Mouse (Mus musculus) T-helper 2 cell (primary cell): ENCODE measurements around the gene Syap1.
"Not testable (repeated sequence)": the region's sequence is repeated elsewhere in the genome, so short reads cannot be mapped to it uniquely, and the experiment has no call there.

Experiments used
- in situ Hi-C: fragments of 300-600 bp; cut with MboI, MseI; formaldehyde crosslinking; loops from one replicate; pipeline ENCODE4 v1.15.1; 2025; ENCODE audit warnings: high pct_unique_total_duplicates

Gene Syap1

DNA sequence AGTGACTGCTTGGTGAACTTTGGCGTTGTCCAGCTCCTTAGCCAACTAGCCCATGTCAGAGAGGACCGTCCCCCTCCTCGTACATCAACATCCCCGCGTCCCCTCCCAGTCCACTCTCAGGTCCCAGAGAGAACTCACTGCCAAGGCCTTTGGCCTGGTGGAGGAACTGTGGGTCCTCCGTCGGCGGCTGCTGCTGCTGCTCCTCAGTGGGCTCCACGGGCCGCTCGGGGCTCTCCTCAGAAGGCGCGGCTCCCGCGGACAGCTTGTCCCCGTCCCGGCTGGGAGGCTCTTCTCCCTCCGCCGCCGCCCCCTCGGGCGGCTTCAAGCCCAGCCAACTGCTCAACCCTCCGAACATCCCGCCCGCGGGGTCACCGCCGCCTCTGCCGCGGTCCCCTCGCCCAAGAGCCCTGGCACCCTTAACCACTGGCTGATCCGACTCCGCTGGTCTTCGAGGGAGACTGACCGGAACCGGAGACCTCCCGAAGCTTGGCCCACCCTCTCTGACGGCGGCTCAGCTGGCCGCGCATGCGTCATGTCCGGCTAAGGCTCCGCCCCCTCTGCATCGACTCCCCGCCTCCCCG, at the start of gene Syap1:
TSS of gene Syap1 (minus strand) at position 517 of the 581 bp plus-strand sequence.
- in situ Hi-C loops: no loop called here

DNA sequence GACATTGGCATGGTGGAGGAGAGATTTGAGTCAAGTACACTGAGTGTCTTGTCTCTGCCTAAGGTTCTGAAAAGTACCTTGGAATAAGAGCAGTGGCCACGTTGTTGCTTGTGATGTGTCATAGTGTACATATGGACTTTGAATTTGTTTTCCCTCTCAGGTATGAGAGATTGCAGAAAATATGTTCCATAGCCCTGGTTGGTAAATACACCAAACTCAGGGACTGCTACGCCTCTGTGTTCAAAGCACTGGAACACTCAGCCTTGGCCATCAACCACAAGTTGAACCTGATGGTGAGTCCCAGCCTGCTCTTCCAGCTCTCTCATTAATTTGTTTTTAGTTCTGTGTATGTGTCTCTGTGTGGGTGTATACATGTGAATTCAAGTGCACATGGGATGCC, 43.2 kb upstream of the Syap1 start:
- in situ Hi-C loops: no loop called here

DNA sequence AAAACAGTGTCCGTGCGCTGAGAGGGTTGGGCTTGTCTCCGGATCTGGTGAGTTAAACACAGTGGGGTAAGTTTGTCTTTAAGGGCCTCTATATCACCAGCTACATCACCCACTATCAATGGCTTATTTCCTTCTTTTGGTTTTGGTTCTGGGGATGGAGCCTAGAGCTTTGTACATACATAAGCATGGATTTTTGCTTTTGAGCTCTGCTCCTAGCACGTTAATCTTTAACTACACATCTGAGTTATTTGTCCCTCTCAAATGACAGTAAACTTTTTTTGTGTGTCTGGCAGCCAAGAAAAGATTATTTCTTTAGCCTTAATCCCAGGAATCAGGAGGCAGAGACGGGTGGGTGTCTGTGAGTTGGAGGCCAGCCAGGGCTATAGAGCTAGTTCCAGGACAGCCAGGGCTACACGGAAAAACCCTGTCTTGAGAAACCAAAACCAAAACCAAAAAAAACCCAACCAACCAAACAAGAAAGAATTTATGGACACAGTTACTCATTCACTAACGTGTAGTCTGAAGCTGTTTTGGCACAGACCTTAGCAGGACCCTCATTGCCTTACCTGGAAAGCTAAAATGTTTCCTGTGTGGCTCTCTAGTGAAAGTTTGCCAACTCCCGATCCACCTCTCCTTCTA, 33.4 kb upstream of the Syap1 start:
- in situ Hi-C loops: loop anchor here (25.0 kb wide), 1 partner anchor 616 kb away; the partner anchor contains the start of gene Grpr

DNA sequence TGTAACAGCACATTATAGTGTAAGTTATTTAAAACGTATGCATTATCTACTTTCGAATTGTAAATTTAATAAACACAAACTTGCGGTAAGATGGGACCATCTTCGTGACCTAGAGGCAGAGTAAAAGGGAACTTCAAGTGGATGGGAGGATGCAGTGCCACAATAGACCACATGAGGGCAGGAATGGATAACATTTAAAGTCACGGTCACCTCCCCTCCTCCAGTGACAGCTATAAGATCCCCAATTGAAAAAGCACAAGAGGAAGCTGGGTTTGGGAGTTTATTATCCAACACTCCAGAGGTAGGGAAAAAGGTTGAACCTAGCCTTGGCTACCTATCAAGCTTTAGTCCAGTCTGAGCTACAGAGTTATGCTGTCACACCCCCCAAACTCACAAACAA, 27.4 kb upstream of the Syap1 start:
- in situ Hi-C loops: loop anchor here (25.0 kb wide), 1 partner anchor 622 kb away; the partner anchor contains the start of gene Grpr

DNA sequence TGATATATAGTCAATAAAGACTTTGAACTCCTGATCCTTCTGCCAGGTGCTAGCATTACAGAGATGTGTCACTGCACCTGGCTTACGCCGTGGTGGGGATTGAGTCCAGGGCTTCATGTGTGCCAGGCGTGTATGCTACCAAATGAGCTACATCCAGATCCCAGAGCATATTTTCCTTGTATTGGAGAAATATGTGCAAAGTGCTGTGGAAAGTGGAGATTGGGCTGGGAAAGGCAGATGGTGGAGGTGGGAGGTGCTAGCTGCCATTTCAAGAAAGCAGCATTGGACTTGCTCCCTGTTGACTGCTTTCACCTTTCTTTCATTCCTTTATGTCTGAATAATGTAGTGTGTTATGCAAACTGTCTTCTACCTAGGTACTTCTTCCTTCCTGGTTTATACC, 25.4 kb upstream of the Syap1 start:
- in situ Hi-C loops: loop anchor here (25.0 kb wide), 1 partner anchor 624 kb away; the partner anchor contains the start of gene Grpr

DNA sequence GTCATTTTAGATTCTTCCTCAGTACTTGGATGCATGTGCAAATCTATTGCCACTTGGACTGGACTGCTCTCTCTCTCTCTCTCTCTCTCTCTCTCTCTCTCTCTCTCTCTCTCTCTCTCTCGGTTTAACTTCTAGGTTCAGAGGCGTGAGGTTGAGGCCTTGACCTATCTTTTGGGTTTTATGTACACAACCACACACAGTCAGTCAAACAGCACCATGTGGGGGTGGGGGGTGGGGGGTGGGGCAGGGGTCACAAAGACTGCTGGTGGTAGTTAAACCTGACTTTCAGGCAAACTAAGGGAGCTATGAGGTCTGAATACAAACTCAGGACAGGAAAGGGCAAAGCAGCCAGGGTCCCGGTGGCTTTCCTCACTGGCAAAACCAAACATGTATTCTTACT, 19.3 kb upstream of the Syap1 start:
- in situ Hi-C loops: loop anchor here (25.0 kb wide), 1 partner anchor 630 kb away; the partner anchor contains the start of gene Grpr

DNA sequence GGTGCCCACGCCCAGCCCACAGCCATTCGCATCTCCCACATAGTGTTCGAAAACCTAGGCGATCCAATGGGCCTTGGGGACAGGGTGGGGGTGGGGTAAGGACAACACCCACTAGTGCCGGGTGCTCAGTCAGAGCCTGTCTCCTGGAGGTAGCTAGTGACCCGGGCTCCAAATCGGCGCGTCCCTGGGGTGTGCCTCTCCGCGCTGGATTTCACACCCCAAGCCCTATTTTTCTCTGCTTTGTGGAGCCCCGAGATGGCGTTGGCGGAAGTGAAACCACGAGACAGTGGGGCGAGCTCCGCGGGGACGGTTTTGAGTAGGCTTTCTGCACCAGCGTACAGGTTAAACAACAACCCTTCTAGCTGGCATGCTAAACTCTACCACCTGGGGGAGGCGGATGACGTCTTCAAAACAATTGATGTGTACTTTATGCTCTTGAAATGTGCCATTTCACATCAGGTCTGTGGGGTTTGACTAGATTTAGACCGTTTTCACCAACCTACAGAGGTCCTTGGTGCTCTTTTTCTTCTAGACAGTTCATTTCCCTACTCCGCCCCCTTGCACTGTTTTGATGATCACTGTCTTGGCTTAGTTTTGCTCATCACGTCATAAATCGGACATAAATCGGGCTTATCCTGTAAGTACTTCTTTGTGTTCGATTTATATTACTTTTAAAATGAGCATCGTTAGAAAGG, 13.9 kb upstream of the Syap1 start:
- in situ Hi-C loops: loop anchor here (25.0 kb wide), 1 partner anchor 635 kb away; the partner anchor contains the start of gene Grpr

DNA sequence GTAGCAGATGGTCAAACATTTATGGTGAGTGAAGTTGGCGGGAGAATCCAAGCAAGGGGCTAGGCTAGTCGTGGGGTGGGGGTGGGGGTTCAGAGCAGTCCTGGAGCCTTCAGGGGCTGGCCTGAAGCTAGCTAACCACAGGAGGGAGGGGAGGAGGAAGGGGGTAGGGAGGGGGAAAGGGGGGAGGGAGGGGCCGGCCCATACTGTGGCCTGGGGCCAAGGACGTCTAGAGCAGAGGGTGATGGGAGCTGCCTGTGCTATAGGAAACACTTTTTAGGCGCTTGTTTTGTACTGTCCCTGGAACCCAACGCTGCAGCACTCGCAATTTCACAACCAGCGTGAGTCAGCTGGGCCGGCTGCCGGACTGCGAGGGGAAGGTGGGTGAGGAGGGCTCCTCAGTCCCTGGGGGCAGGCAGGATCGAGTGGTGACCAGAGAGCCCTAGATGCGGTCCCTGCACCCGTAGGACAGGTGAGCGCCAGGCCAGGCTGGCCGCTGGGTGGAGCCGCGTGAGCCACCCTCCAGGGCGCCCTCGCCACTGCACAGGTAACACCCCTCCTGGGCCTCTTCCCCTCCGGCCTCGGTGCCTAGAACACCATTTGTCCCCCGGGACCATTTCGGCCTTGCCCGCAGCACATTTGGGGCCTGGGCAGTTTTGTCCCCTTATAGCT, 13.3 kb upstream of the Syap1 start:
- in situ Hi-C loops: loop anchor here (25.0 kb wide), 1 partner anchor 636 kb away; the partner anchor contains the start of gene Grpr

DNA sequence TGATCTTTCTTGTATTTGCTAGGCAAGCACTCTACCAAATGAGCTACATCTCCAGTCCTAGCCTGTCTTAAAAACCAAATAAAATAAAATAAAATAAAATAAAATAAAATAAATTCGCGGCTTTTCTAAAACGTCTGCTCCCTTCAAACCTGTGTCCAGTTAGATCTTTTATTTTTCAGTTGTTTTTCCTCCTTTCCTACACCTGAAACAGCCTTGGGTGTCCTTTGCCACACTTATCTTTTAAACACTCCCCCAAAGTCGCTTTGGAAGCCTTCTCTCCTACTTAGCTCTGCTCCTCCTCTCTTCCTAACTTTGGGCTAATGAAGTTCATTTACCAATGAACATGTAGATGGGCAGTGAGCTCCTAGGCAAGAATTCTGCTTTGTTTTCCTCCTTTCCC, 12.7 kb upstream of the Syap1 start, which contains the start of gene Ctps2:
TSS of gene Ctps2 (plus strand) at position 301 of the 400 bp plus-strand sequence.
- in situ Hi-C loops: loop anchor here (25.0 kb wide), 1 partner anchor 636 kb away; the partner anchor contains the start of gene Grpr

DNA sequence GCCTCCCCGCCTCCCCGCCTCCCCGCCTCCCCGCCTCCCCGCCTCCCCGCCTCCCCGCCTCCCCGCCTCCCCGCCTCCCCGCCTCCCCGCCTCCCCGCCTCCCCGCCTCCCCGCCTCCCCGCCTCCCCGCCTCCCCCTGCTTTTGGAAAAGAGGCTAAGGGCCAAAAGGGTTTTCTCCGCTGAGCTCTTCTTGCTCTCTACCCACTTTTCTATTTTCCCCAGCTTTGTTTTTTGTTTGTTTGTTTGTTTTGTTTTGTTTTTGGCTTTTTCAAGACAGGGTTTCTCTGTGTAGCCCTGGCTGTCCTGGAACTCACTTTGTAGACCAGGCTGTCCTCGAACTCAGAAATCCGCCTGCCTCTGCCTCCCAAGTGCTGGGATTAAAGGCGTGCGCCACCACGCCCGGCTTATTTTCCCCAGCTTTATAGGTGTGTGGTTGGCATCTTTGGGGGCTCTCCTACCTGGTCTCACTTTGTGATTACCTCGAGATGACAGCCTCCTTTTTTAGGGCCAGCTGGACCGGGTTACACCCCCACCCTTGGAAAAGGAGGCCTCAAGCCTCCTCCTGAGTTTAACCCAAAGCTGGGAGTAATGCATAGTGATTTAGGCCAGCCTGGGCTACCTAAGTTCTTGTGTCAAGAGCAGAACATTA, 452 bp upstream of the Syap1 start:
- in situ Hi-C loops: not testable (repeated sequence)

DNA sequence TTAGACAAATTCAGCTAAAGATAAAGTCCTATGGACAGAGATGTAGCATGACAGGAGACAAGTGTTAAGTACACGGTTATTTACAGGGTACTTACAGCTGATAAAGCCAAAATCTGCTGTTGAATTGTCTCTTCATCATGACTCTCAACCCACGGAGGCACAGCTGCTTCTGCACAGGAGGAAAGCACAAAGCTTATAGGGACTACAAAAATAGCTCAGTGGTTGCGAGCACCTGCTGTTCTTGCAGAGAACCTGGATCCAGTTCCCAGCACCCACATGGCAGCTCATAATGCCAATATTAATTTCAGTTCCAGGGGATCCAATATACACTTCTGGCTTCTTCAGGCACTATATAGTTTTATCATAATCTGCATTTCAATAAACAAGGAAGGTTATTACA, 10.0 kb downstream of the Syap1 start:
- in situ Hi-C loops: no loop called here

DNA sequence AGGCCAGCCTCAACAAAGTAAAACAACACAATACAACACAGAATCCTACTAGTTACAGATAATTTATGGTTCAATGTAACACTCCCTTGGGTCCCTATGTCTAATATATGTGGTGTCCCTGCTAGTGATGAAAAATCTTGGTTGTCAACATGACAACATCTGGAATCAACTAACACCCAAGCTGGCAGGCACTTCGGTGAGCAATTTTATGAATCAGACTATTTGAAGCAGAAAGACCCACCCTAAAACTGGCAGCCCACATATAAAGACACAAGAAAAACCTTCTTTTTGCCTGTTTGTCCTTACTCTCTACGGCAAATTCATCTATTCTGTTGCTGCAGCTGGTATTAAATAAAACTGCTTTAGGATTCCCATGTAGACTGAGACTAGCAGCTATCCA, 14.5 kb downstream of the Syap1 start:
- in situ Hi-C loops: no loop called here

DNA sequence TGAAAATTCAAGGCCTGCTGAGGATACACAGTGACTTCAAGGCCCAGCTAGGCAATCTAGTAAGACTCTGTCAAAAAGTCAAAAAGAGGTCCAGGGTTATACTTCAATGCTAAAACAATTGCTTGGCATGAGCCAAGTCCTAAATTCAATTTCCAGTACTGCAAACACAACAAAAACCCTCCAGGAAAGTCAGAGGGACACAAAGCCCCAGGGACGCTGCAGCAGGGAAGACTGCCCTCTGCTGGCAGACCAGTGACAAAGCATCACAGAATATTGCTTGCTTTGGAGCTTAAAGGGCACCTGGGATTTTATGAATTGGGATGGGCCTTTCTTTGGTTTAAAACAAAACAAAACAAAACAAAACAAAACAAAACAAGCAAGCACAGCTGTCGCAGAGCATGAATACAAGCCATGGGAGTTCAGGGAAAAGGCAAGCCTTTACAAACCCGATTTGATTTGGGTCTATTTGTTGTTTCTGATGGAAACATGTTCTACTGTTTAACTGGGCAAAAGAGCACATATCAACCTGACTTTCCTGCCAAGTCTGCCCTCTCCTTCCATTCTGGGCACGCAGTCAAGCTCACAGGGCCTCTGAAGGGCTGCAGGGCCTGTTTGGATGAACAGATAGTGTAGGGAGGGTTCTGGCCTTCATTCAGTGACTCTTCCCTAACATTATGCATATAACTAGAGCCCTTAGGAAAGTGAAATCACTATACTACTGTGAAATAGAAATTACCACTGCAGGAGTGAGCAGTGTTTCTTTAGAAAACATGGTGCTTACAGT, 16.3 kb downstream of the Syap1 start:
- in situ Hi-C loops: no loop called here

DNA sequence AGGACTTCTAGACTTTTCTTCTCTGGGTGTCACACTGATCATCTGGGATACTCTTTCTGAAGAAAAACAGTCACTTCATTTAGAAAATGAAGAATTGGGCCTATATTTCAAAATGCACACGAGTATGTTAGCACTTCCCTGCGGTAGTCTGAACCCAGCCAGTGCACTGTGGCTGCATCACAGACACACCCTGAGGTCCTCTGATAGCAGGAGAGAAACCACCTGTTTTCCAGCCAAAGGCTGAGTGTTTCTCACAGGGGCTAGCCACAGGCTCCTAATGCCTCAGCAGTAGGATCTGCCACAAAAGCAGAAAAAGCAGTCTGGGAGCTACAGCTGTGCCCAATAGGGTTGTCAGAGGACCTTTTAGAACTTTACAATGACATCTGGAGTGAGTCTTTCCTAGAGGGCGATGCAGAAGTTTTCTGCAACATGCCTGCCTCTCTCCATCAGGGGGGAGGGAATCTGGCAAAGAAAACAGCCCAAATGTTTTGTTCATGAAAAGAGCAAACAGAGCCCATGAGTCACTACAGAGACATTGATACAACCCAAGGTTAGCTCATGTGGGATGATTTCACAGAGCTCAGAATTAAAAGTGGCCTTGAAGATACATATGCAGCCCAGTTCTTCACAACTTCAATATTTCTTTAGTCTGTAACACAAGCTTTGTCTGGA, 19.8 kb downstream of the Syap1 start:
- in situ Hi-C loops: no loop called here

DNA sequence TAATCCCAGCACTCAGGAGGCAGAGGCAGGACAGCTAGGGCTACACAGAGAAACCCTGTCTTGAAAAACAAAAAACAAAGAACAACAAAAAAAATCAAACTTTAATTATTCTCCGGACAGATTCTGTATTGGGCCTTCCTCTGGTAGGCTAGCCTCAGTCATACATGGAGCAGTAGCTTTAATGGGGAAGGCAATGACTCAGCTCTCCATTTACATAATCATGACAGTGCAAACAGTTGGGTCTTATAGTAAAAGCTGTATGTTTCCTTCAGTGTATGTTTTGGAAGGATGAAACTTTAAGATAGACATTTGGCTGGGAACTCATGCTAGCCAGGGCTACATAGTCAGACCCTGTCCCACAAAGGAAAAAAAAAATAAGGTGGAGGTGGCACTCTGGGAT, 39.6 kb downstream of the Syap1 start:
- in situ Hi-C loops: no loop called here

DNA sequence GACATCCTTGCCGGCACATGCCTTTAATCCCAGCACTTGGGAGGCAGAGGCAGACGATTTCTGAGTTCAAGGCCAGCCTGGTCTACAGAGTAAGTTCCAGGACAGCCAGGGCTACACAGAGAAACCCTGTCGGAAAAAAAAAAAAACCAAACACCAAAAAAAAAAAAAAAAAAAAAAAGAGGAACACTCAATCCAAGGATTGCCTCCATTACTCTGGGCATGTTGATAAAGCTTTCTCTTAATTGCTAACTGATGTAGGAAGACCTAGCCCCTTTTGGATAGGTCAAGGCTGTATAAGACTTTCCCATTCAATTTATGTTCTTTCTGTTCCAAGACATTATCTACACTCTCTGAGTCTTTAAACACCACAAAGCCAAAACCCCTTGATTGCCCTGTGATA, 42.7 kb downstream of the Syap1 start:
- in situ Hi-C loops: no loop called here

DNA sequence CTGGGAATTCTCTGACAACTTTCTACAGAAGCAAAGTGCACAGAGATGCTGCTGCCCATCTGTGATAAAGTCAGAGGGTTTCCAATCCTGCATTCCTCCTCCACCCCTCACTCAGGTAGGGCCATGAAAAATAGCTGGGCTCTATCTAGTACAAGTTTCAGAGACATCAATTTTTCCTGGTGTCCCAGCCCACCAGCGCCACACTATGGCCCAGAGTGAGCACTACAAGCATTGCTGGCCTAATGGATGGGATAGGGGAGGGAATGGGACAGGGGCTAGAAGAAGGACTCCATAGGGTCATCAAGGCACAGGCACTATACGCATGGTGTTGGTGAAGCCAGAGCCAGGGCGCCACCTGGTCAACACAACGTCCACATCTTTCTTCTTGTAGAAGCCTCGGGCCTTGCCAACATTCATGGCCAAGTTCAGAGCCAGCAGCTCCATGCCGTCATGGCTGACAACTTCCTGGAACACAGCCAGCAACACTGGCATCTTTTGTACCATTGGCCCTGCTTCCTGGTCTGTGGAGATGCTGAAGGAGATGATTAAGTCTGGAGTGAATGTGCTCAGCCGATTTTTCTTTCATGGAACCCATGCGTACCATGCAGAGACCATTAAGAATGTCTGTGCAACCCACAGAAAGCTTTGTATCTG, 43.7 kb downstream of the Syap1 start:
- in situ Hi-C loops: no loop called here

DNA sequence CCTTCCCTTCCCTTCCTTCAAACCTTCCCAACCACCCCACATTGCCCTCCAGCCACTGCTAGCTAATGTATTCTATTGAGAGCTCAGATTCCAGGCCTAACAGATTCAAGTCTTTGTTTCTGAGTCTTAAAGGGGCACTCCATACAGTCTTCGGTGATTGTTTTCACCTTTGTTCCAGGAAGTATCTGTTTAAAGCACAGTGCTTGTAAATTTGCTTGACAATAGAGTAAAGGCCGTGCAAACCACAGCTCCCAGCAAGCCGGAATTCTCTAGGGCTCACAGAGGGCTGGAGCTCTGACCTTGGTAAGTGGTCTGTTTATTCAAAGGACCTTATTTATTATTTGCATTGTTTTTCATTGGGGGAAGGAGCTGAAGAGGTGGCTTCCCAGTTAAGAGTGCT, 56.1 kb downstream of the Syap1 start:
- in situ Hi-C loops: no loop called here

DNA sequence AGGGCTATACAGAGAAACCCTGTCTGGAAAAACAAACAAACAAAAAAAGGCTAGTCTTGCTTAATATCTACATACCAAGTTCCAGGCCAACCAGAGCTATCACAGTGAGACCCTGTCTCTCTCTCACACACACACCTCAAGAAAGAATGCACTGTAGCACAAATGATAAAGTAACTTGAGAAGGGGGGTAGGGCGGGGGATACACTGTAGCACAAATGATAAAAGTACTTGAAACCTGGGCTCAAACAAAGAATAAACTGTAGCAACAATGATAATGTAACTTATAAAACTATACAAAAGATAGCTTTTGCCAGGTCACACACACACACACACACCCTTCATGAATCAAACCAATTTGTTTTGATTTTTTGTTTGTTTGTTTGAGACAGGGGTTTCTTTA, 56.7 kb downstream of the Syap1 start:
- in situ Hi-C loops: no loop called here

DNA sequence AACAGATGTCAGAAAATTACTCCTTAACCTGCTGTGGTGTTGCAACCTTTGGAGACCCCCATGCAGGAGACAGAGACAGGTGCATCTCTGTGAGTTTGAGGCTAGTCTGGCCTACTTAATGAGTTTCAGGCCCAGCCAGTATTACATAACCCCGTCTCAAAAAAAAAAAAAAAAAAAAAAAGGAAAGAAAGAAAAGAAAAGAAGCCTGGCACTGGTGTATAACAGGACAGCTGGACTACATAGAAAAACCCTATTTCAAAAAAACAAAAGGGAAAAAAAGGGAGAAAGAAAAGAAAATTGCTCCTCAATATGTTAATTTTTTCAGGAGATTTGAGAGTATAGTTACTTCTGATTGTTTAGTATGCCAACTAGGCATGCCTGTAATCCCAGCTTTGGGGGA, 57.2 kb downstream of the Syap1 start:
- in situ Hi-C loops: no loop called here
